Mouse (Mus musculus) small intestine, adult 2 months (tissue): ENCODE measurements at regions not wholly inside any gene's neighbourhood (a gene's known extent, or its start where the extent isn't known, plus 50 kb on each side); places are given as distances from the start of the nearest gene placed in this dataset.

Source experiments
- CTCF ChIP-seq: fragments of 200-500 bp; IDR thresholded peaks from 2 replicates; pipeline ENCODE4 v1.5.1; 2012; ENCODE audit warnings: low read depth, mild to moderate bottlenecking, control low read depth, inconsistent platforms, low read length, moderate library complexity, mixed read lengths; ENCODE audit not compliant: insufficient replicate concordance, insufficient read length; ENCODE audit errors: extremely low read depth
- POLR2A ChIP-seq: fragments of 200-500 bp; IDR thresholded peaks from 2 replicates; pipeline ENCODE4 v1.6.1; 2012; ENCODE audit warnings: low read depth, mild to moderate bottlenecking, control low read depth, inconsistent platforms, low read length, moderate library complexity

GRCm38 (mm10) chr12:9258221-9258620 is 228.4 kb downstream of the Ttc32 start:
- TF ChIP-seq CTCF (no peak), POLR2A (no peak)
